Mouse (Mus musculus): Measurements from ENCODE around the gene Camp. TPM values are rescaled to one million over a fixed set of nuclear protein-coding genes. Genes with fewer than 3 reads are reported as not detected.
"Not testable (repeated sequence)": the region's sequence is repeated elsewhere in the genome, so short reads cannot be mapped to it uniquely, and the experiment has no call there.

Gene Camp
- polyA plus RNA-seq, 1 experiment = 58.3 TPM

- no peak for TF ChIP-seq POLR2A (IDR thresholded peaks at IDR 0.05; ENCODE audit: low read depth, low read length)
- no peak for TF ChIP-seq CTCF (IDR thresholded peaks at IDR 0.05; ENCODE audit: extremely low read depth, insufficient read depth, insufficient read length, insufficient replicate concordance)
- Histone ChIP-seq H3K4me3 (ENCODE audit: extremely low read depth, insufficient read depth, insufficient read length) (no peak overlapping the region), H3K27me3 (ENCODE audit: control insufficient read depth, insufficient read depth, low read length) (no peaks in the 10 kb centered on the region), H3K4me1 (ENCODE audit: control insufficient read depth, insufficient read depth, insufficient read length) (no peaks in the 10 kb centered on the region), H3K27ac (ENCODE audit: insufficient read depth, low read length) (no peak overlapping the region), H3K36me3 (ENCODE audit: control insufficient read depth, insufficient read depth, low read length) (no peaks in the 10 kb centered on the region)
- 36% methylated on average over 7 of the region's 7 CpGs for WGBS
- no peak for DNase-seq (ENCODE audit: low read depth in 1 of 2, low spot score in 2 of 2)
Measured at GRCm38 (mm10) chr9:109813424-109813823, 36.0 kb downstream of the Camp start.

GRCm38 (mm10) chr9:109811980-109812379 lies 37.4 kb downstream of the Camp start, which contains the start of gene Spink8:
Gene Spink8, plus strand, starts transcription at chr9:109812280.
- TF ChIP-seq POLR2A (IDR thresholded peaks at IDR 0.05; ENCODE audit: low read depth, low read length) (no peak), CTCF (IDR thresholded peaks at IDR 0.05; ENCODE audit: extremely low read depth, insufficient read depth, insufficient read length, insufficient replicate concordance) (no peak)
- Histone ChIP-seq H3K4me1 (ENCODE audit: control insufficient read depth, insufficient read depth, insufficient read length) (no peaks in the 10 kb centered on the region), H3K27me3 (ENCODE audit: control insufficient read depth, insufficient read depth, low read length) (no peaks in the 10 kb centered on the region), H3K27ac (ENCODE audit: insufficient read depth, low read length) (no peak within 1 kb of the TSS), H3K4me3 (ENCODE audit: extremely low read depth, insufficient read depth, insufficient read length) (no peak within 1 kb of the TSS), H3K36me3 (ENCODE audit: control insufficient read depth, insufficient read depth, low read length) (no peaks in the 10 kb centered on the region)
- 88% methylated on average over 1 of the region's 1 CpGs for WGBS
- no peak for DNase-seq (ENCODE audit: low read depth in 1 of 2, low spot score in 2 of 2)

DNA sequence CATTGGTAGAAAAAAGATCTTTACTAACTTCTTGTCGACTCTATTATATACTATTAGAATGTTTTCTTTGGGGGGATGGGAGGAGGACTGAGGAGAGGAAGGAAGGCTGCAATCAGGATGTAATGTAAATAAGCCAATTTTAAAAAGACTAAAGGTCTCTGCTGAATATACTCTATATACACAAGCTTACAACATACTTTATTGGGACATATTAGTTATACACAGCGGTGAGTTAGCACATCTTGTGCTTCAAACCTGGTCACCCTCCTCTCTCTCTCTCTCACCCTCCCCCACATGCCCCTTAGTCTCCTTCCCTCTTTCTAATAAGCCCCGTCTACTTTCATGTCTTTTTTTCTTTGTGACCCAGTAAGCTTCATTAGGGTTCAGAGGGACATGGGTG lies 41.5 kb downstream of the Camp start:
- 33% methylated on average over 3 of the region's 3 CpGs for WGBS
- no peak overlapping the region for H3K27ac ChIP-seq (ENCODE audit: insufficient read depth, low read length)
- no peak overlapping the region for H3K4me3 ChIP-seq (ENCODE audit: extremely low read depth, insufficient read depth, insufficient read length)
- no peak for DNase-seq (ENCODE audit: low read depth in 1 of 2, low spot score in 2 of 2)
- H3K4me1 ChIP-seq (ENCODE audit: control insufficient read depth, insufficient read depth, insufficient read length) = no peaks in the 10 kb centered on the region
- H3K27me3 ChIP-seq (ENCODE audit: control insufficient read depth, insufficient read depth, low read length) = no peaks in the 10 kb centered on the region
- TF ChIP-seq CTCF (IDR thresholded peaks at IDR 0.05; ENCODE audit: extremely low read depth, insufficient read depth, insufficient read length, insufficient replicate concordance) = no peak
- no peak for TF ChIP-seq POLR2A (IDR thresholded peaks at IDR 0.05; ENCODE audit: low read depth, low read length)
- no peaks in the 10 kb centered on the region for H3K36me3 ChIP-seq (ENCODE audit: control insufficient read depth, insufficient read depth, low read length)

DNA sequence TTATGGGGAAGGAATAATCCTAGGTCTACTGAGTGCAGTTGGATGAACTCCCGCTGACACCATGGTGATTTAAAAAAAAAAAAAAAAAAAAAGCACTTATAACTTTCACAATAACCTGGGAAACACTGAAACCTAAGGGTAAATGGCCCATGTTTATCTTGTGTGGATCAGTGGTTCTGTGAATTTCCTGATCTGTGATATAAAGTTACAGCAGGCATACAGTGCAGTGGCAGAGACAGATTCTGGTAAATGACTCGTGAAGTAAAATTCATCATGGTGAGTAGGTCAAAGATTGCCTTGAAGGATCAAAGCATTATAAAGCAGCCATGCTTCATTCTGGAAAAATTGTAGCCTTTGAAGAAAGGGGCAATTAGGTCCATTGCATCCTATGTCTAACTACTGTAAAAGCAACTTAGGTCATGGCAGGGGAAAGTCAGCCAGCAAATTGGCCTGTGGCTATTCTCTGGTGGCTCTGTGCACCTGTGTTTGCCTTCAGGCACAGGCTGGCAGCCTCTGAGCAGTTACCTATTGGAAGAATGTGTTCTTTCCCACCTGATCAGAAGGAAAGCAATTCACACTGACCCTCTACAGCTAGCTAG lies 42.6 kb downstream of the Camp start:
- no peak for DNase-seq (ENCODE audit: low read depth in 1 of 2, low spot score in 2 of 2)
- Histone ChIP-seq H3K4me1 (ENCODE audit: control insufficient read depth, insufficient read depth, insufficient read length) (no peaks in the 10 kb centered on the region), H3K27me3 (ENCODE audit: control insufficient read depth, insufficient read depth, low read length) (no peaks in the 10 kb centered on the region), H3K4me3 (ENCODE audit: extremely low read depth, insufficient read depth, insufficient read length) (no peak overlapping the region), H3K27ac (ENCODE audit: insufficient read depth, low read length) (no peak overlapping the region), H3K36me3 (ENCODE audit: control insufficient read depth, insufficient read depth, low read length) (no peaks in the 10 kb centered on the region)
- TF ChIP-seq POLR2A (IDR thresholded peaks at IDR 0.05; ENCODE audit: low read depth, low read length) (no peak), CTCF (IDR thresholded peaks at IDR 0.05; ENCODE audit: extremely low read depth, insufficient read depth, insufficient read length, insufficient replicate concordance) (no peak)
- WGBS = 80% methylated on average over 2 of the region's 2 CpGs

DNA sequence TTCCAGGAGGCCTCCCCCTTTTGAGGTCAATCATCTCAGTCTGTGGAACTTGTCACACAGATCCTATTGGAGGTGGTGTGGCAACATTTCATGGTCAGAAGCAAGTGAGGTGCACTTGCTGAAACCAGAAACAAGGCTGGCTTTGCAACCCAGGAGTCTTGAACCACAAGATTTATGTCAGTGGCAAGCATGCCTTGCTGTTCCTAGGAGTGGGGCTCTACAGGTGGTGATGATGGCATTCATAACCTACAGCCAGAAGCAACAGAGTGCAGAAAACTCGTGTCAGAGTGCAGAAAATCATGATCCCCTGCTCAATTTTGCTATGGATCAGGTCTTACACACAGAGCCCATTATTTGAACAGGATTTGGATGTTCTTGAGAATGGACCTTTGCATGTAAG lies 43.2 kb downstream of the Camp start:
- Histone ChIP-seq H3K27me3 (ENCODE audit: control insufficient read depth, insufficient read depth, low read length) (no peaks in the 10 kb centered on the region), H3K4me1 (ENCODE audit: control insufficient read depth, insufficient read depth, insufficient read length) (no peaks in the 10 kb centered on the region), H3K36me3 (ENCODE audit: control insufficient read depth, insufficient read depth, low read length) (no peaks in the 10 kb centered on the region), H3K27ac (ENCODE audit: insufficient read depth, low read length) (no peak overlapping the region), H3K4me3 (ENCODE audit: extremely low read depth, insufficient read depth, insufficient read length) (no peak overlapping the region)
- 37% methylated on average over 1 of the region's 1 CpGs for WGBS
- no peak for DNase-seq (ENCODE audit: low read depth in 1 of 2, low spot score in 2 of 2)
- TF ChIP-seq POLR2A (IDR thresholded peaks at IDR 0.05; ENCODE audit: low read depth, low read length) (no peak), CTCF (IDR thresholded peaks at IDR 0.05; ENCODE audit: extremely low read depth, insufficient read depth, insufficient read length, insufficient replicate concordance) (no peak)

DNA sequence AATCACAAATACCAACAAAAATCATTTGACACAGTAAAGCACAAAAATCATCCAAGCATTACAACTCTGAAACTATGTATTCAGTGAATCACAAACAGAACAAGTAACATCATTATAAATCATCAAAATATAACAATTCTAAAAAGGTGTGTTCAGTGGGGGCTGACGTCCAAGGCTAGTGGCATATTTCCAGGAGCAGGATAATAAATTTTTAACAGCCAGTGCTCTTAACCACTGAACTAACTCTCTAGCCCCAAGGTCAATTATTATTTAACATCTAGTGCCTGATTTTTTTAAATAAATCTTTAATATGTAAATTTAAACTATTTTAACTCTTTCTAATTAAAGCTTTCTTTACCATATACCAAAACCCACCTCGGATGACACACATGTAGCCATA lies 43.8 kb downstream of the Camp start:
- not testable (repeated sequence) for H3K36me3 ChIP-seq (ENCODE audit: control insufficient read depth, insufficient read depth, low read length); H3K4me1 ChIP-seq (ENCODE audit: control insufficient read depth, insufficient read depth, insufficient read length); H3K4me3 ChIP-seq (ENCODE audit: extremely low read depth, insufficient read depth, insufficient read length); H3K27ac ChIP-seq (ENCODE audit: insufficient read depth, low read length); H3K27me3 ChIP-seq (ENCODE audit: control insufficient read depth, insufficient read depth, low read length); DNase-seq (ENCODE audit: low read depth in 1 of 2, low spot score in 2 of 2)
- 89% methylated on average over 2 of the region's 2 CpGs for WGBS

DNA sequence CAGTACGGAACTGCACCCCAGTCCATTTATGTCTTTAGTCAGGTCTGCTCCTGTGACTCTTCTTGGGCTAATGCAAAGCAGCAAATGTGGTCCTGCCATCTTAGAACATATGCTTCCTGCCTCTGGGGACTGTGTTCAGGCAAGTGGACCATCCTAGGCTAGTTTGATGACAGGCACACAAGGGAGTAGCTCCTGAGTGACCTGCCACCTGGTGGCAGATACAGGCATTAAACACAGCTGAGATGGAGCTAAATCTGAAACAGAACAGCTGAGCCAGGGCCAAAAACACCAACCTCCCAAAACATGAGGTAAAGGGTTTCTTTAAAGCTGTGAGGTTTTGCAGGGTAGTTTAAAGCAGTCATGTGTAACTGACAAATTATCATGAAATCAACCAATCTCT lies 51.4 kb downstream of the Camp start:
- H3K36me3 ChIP-seq (ENCODE audit: control insufficient read depth, insufficient read depth, low read length) = no peaks in the 10 kb centered on the region
- no peak overlapping the region for H3K4me3 ChIP-seq (ENCODE audit: extremely low read depth, insufficient read depth, insufficient read length)
- DNase-seq (ENCODE audit: low read depth in 1 of 2, low spot score in 2 of 2) = peak in 1 of 2 experiments; percentile 7
- no peak overlapping the region for H3K27ac ChIP-seq (ENCODE audit: insufficient read depth, low read length)
- no peaks in the 10 kb centered on the region for H3K4me1 ChIP-seq (ENCODE audit: control insufficient read depth, insufficient read depth, insufficient read length)
- H3K27me3 ChIP-seq (ENCODE audit: control insufficient read depth, insufficient read depth, low read length) = no peaks in the 10 kb centered on the region
- TF ChIP-seq POLR2A (IDR thresholded peaks at IDR 0.05; ENCODE audit: low read depth, low read length) (no peak), CTCF (IDR thresholded peaks at IDR 0.05; ENCODE audit: extremely low read depth, insufficient read depth, insufficient read length, insufficient replicate concordance) (peak; percentile 18; the same call in 1 of the 2 replicates)
- WGBS = 97% methylated on average over 1 of the region's 1 CpGs

Other genes with a start within 250 kb of the Camp start
- gene Fbxw24, start 223.6 kb downstream of the Camp start, polyA plus RNA-seq (2012; rRNA removed) = not detected in 2 replicates
- not detected in 2 replicates for gene Fbxw25, start 185.0 kb downstream of the Camp start, polyA plus RNA-seq (2012; rRNA removed)
- gene Fbxw18, start 146.9 kb downstream of the Camp start, polyA plus RNA-seq (2012; rRNA removed) = not detected in 2 replicates
- gene Fbxw26, start 103.5 kb downstream of the Camp start, polyA plus RNA-seq (2012; rRNA removed) = not detected in 2 replicates
- gene Fbxw27, start 58.9 kb downstream of the Camp start, polyA plus RNA-seq (2012; rRNA removed) = not detected in 2 replicates
- not detected in 2 replicates for gene Spink8, start 37.3 kb downstream of the Camp start, polyA plus RNA-seq (2012; rRNA removed)
- 9.4 and 10.0 TPM in 2 replicates for gene Nme6, start 16.9 kb downstream of the Camp start, polyA plus RNA-seq (2012; rRNA removed)
- 4.0 and 5.6 TPM in 2 replicates for gene Cdc25a, start 26.0 kb upstream of the Camp start, polyA plus RNA-seq (2012; rRNA removed)
- gene Map4, start 81.8 kb upstream of the Camp start, polyA plus RNA-seq (2012; rRNA removed) = 103 and 119 TPM in 2 replicates

All from spleen, adult 2 months (tissue).